Mouse (Mus musculus): ENCODE measurements at regions not wholly inside any gene's neighbourhood (a gene's known extent, or its start where the extent isn't known, plus 50 kb on each side); places are given as distances from the start of the nearest gene placed in this dataset.
"Not testable (repeated sequence)": the region's sequence is repeated elsewhere in the genome, so short reads cannot be mapped to it uniquely, and the experiment has no call there.

- peak; percentile 80 for TF ChIP-seq CTCF (IDR thresholded peaks at IDR 0.05; ENCODE audit: low read depth)
- no peaks in the 10 kb centered on the region for H3K9me3 ChIP-seq (ENCODE audit: low read length)
- H3K9ac ChIP-seq (replicated peaks; ENCODE audit: low read length): no peak overlapping the region
- 26% methylated on average over 2 of the region's 2 CpGs for WGBS
- no peaks in the 10 kb centered on the region for H3K36me3 ChIP-seq (ENCODE audit: insufficient read depth, low read length)
- no peak overlapping the region for H3K4me3 ChIP-seq (ENCODE audit: low read length)
- DNase-seq (ENCODE audit: low spot score) (peak; percentile 87), ATAC-seq (peak; percentile 63)
- no peak overlapping the region for H3K4me2 ChIP-seq (ENCODE audit: low read depth, low read length)
- no peak overlapping the region for H3K27ac ChIP-seq
- no peaks in the 10 kb centered on the region for H3K4me1 ChIP-seq (ENCODE audit: insufficient read depth, low read length)
- H3K27me3 ChIP-seq (ENCODE audit: insufficient read depth, low read length): no peaks in the 10 kb centered on the region
Measured at GRCm38 (mm10) chr6:25020005-25020772, 64.1 kb upstream of the Tmem229a start.

- WGBS: 17% methylated on average over 3 of the region's 3 CpGs
- Histone ChIP-seq H3K4me2 (ENCODE audit: low read depth, low read length) (no peak overlapping the region), H3K9ac (replicated peaks; ENCODE audit: low read length) (no peak overlapping the region), H3K27ac (no peak overlapping the region; the same call in 1 of the 2 replicates), H3K4me1 (ENCODE audit: insufficient read depth, low read length) (no peaks in the 10 kb centered on the region), H3K9me3 (ENCODE audit: low read length) (no peaks in the 10 kb centered on the region), H3K36me3 (ENCODE audit: insufficient read depth, low read length) (no peaks in the 10 kb centered on the region), H3K27me3 (ENCODE audit: insufficient read depth, low read length) (no peaks in the 10 kb centered on the region), H3K4me3 (ENCODE audit: low read length) (no peak overlapping the region)
- ATAC-seq (peak; percentile 83), DNase-seq (ENCODE audit: low spot score) (peak; percentile 84)
- no peak for TF ChIP-seq CTCF (IDR thresholded peaks at IDR 0.05; ENCODE audit: low read depth)
Measured at GRCm38 (mm10) chr6:25013288-25013606, 57.1 kb upstream of the Tmem229a start.

GRCm38 (mm10) chr6:25012376-25013287 lies 56.5 kb upstream of the Tmem229a start:
- Histone ChIP-seq H3K4me1 (ENCODE audit: insufficient read depth, low read length) (no peaks in the 10 kb centered on the region), H3K9ac (replicated peaks; ENCODE audit: low read length) (no peak overlapping the region), H3K36me3 (ENCODE audit: insufficient read depth, low read length) (no peaks in the 10 kb centered on the region), H3K4me2 (ENCODE audit: low read depth, low read length) (no peak overlapping the region), H3K4me3 (ENCODE audit: low read length) (no peak overlapping the region), H3K9me3 (ENCODE audit: low read length) (no peaks in the 10 kb centered on the region), H3K27me3 (ENCODE audit: insufficient read depth, low read length) (no peaks in the 10 kb centered on the region), H3K27ac (no peak overlapping the region; the same call in 1 of the 2 replicates)
- DNase-seq (ENCODE audit: low spot score) (peak; percentile 66), ATAC-seq (peak; percentile 85)
- no peak for TF ChIP-seq CTCF (IDR thresholded peaks at IDR 0.05; ENCODE audit: low read depth)
- 49% methylated on average over 2 of the region's 2 CpGs for WGBS

GRCm38 (mm10) chr6:25008856-25009255 lies 52.8 kb upstream of the Tmem229a start:
- not testable (repeated sequence) for H3K27me3 ChIP-seq (ENCODE audit: insufficient read depth, low read length); H3K27ac ChIP-seq; H3K9me3 ChIP-seq (ENCODE audit: low read length); H3K4me1 ChIP-seq (ENCODE audit: insufficient read depth, low read length); DNase-seq (ENCODE audit: low spot score); H3K4me3 ChIP-seq (ENCODE audit: low read length); H3K36me3 ChIP-seq (ENCODE audit: insufficient read depth, low read length); H3K9ac ChIP-seq (replicated peaks; ENCODE audit: low read length); H3K4me2 ChIP-seq (ENCODE audit: low read depth, low read length); ATAC-seq
